Comparison of ENCODE assay signal across 8 mouse cellular contexts in genomic region chr19:47356188-47356857, GRCm38 (mm10).
A peak's percentile ranks its signal among the peaks of the same experiment; 100 is the strongest.
DNase-seq lines count a peak whose midpoint lies in the region; ATAC-seq and TF ChIP-seq lines count a peak whose summit lies in the region.

No protein-coding gene starts in this region.

- peak; percentile 46 for ATAC-seq in limb, embryonic 11.5 days (ENCODE audit: insufficient number of reproducible peaks, low FRiP score, low TSS enrichment, low read depth)
- peak; percentile 69 for ATAC-seq in midbrain, embryonic 13.5 days

- no peaks in the 10 kb centered on the region for H3K36me3 ChIP-seq in limb, embryonic 11.5 days (ENCODE audit: control insufficient read depth, insufficient read depth, low read length)
- no peaks in the 10 kb centered on the region for H3K36me3 ChIP-seq in midbrain, embryonic 13.5 days
- H3K36me3 ChIP-seq in spleen, adult 2 months (ENCODE audit: control insufficient read depth, insufficient read depth, low read length) = peaks cover 3% of the 10 kb centered on the region; the same call in 1 of the 2 replicates

- peak; percentile 48; the same call in 1 of the 2 replicates for TF ChIP-seq CTCF in spleen, adult 2 months (IDR thresholded peaks at IDR 0.05; ENCODE audit: extremely low read depth, insufficient read depth, insufficient read length, insufficient replicate concordance)

- no peaks in the 10 kb centered on the region for H3K9me3 ChIP-seq in limb, embryonic 11.5 days (ENCODE audit: control insufficient read depth, low read length)
- no peaks in the 10 kb centered on the region for H3K9me3 ChIP-seq in midbrain, embryonic 13.5 days

- no peak overlapping the region for H3K9ac ChIP-seq in limb, embryonic 11.5 days (ENCODE audit: low read length)
- no peak overlapping the region for H3K9ac ChIP-seq in midbrain, embryonic 13.5 days (replicated peaks)

- H3K4me3 ChIP-seq in limb, embryonic 11.5 days (ENCODE audit: low read depth, low read length) = no peak overlapping the region
- no peak overlapping the region for H3K4me3 ChIP-seq in midbrain, embryonic 13.5 days (replicated peaks)
- H3K4me3 ChIP-seq in spleen, adult 2 months (ENCODE audit: extremely low read depth, insufficient read depth, insufficient read length) = no peak overlapping the region

- no peak for TF ChIP-seq POLR2A in spleen, adult 2 months (IDR thresholded peaks at IDR 0.05; ENCODE audit: low read depth, low read length)

- DNase-seq in urinary bladder, postnatal 14 days (ENCODE audit: low spot score) = peak; percentile 82
- DNase-seq in urinary bladder, adult 2 months (ENCODE audit: low spot score) = no peak
- peak; percentile 90 for DNase-seq in embryo, embryonic 10 days (ENCODE audit: low spot score)
- peak; percentile 63 to 81 for DNase-seq in gastrocnemius, postnatal 4 days (ENCODE audit: low spot score in 2 of 2)
- peak; percentile 85 for DNase-seq in kidney, adult 18-20 months
- DNase-seq in limb, embryonic 11.5 days (ENCODE audit: low spot score) = peak; percentile 90
- DNase-seq in spleen, adult 2 months (ENCODE audit: low read depth in 1 of 2, low spot score in 2 of 2) = peak; percentile 62 to 71

- WGBS in limb, embryonic 11.5 days = 14% methylated on average over 4 of the region's 6 CpGs
- WGBS in midbrain, embryonic 13.5 days = 10% methylated on average over 4 of the region's 6 CpGs
- WGBS in spleen, adult 2 months = 22% methylated on average over 6 of the region's 6 CpGs

- no peak overlapping the region for H3K4me2 ChIP-seq in limb, embryonic 11.5 days (ENCODE audit: low read depth, severe bottlenecking)
- no peak overlapping the region for H3K4me2 ChIP-seq in midbrain, embryonic 13.5 days (replicated peaks)

- peaks cover 5% of the 10 kb centered on the region for H3K4me1 ChIP-seq in limb, embryonic 11.5 days (ENCODE audit: control insufficient read depth, insufficient read depth, low read length)
- H3K4me1 ChIP-seq in midbrain, embryonic 13.5 days (replicated peaks) = peaks cover 13% of the 10 kb centered on the region
- no peaks in the 10 kb centered on the region for H3K4me1 ChIP-seq in spleen, adult 2 months (ENCODE audit: control insufficient read depth, insufficient read depth, insufficient read length)

- no peak overlapping the region for H3K27ac ChIP-seq in limb, embryonic 11.5 days (replicated peaks; ENCODE audit: low read depth, low read length)
- no peak overlapping the region for H3K27ac ChIP-seq in midbrain, embryonic 13.5 days
- H3K27ac ChIP-seq in spleen, adult 2 months (ENCODE audit: insufficient read depth, low read length) = no peak overlapping the region

- no peaks in the 10 kb centered on the region for H3K27me3 ChIP-seq in limb, embryonic 11.5 days (ENCODE audit: control insufficient read depth, insufficient read depth, low read length)
- 0 out of 2 replicates have a peak, but pooled peaks cover 3% of the 10 kb centered on the region for H3K27me3 ChIP-seq in midbrain, embryonic 13.5 days
- no peaks in the 10 kb centered on the region for H3K27me3 ChIP-seq in spleen, adult 2 months (ENCODE audit: control insufficient read depth, insufficient read depth, low read length)
